Mouse (Mus musculus) neural tube, embryonic 11.5 days (tissue): ENCODE data around the gene Ncln. TPM values are rescaled to one million over a fixed set of nuclear protein-coding genes. Genes with fewer than 3 reads are reported as not detected.

Source experiments
- ATAC-seq: fragments of 200-750 bp; cut with Nextera tagmentation; 2 replicates; pipeline ENCODE4 v1.8.0; 2017; ENCODE audit warnings: moderate number of reproducible peaks, mild to moderate bottlenecking, moderate TSS enrichment, moderate library complexity; ENCODE audit not compliant: insufficient read depth, low FRiP score, low TSS enrichment
- DNase-seq: peaks from one replicate; pipeline ENCODE4 v3.0.0-alpha.2; 2015; ENCODE audit warnings: low spot score
- H3K27ac ChIP-seq: fragments of 300-500 bp; sonication (generic); 2 replicates; pipeline ENCODE4 v1.5.1; 2014; ENCODE audit warnings: low read depth, mild to moderate bottlenecking, low read length
- H3K27me3 ChIP-seq: fragments of 300-500 bp; sonication (generic); 2 replicates; pipeline ENCODE4 v1.6.1; 2014; ENCODE audit warnings: mild to moderate bottlenecking, low read length, mixed read lengths; ENCODE audit not compliant: control insufficient read depth, insufficient read depth
- H3K36me3 ChIP-seq: fragments of 300-500 bp; sonication (generic); 2 replicates; pipeline ENCODE4 v1.6.1; 2014; ENCODE audit warnings: mild to moderate bottlenecking, low read length, moderate library complexity, mixed read lengths; ENCODE audit not compliant: control insufficient read depth, insufficient read depth
- H3K4me1 ChIP-seq: fragments of 300-500 bp; sonication (generic); 2 replicates; pipeline ENCODE4 v1.6.1; 2014; ENCODE audit warnings: low read length, mixed read lengths; ENCODE audit not compliant: control insufficient read depth, insufficient read depth
- H3K4me2 ChIP-seq: fragments of 300-500 bp; sonication (generic); 2 replicates; pipeline ENCODE4 v1.6.1; 2014; ENCODE audit warnings: low read depth, mild to moderate bottlenecking, moderate library complexity
- H3K4me3 ChIP-seq: fragments of 300-500 bp; sonication (generic); 2 replicates; pipeline ENCODE4 v1.5.1; 2014; ENCODE audit warnings: low read depth, low read length
- H3K9ac ChIP-seq: fragments of 300-500 bp; sonication (generic); 2 replicates; pipeline ENCODE4 v1.6.1; 2014; ENCODE audit warnings: mild to moderate bottlenecking, low read length
- H3K9me3 ChIP-seq: fragments of 300-500 bp; sonication (generic); 2 replicates; pipeline ENCODE4 v1.6.1; 2016; ENCODE audit warnings: low read length; ENCODE audit not compliant: control insufficient read depth
- WGBS: fragments of 180-500 bp; shearing (Covaris S2); extraction: QIAGEN DNeasy Blood & Tissue Kit; methylation state at CpG from one replicate; pipeline ENCODE4 v1.1.7; 2014; 5-methylcytosine and 5-hydroxymethylcytosine counted together
- polyA plus RNA-seq: library from polyadenylated mRNA; unstranded; fragments of >200 nt; fragmentation: Nextera tagmentation; extraction: Ambion mirVana; gene quantifications from 2 replicates; pipeline ENCODE4 v1.2.1, GENCODE M21; 2014

The Ncln gene
- polyA plus RNA-seq, 1 experiment from 2014 or later, result 74.2 TPM

GRCm38 (mm10) chr10:81519227-81519977 lies 23.2 kb upstream of the Ncln start:
- no peaks in the 10 kb centered on the region for H3K36me3 ChIP-seq
- no peak overlapping the region for H3K27ac ChIP-seq
- no peaks in the 10 kb centered on the region for H3K4me1 ChIP-seq
- no peak overlapping the region for H3K4me2 ChIP-seq
- no peak overlapping the region for H3K4me3 ChIP-seq
- no peak overlapping the region for H3K9ac ChIP-seq
- DNase-seq, result no peak
- 84% methylated on average over 6 of the region's 6 CpGs for WGBS
- H3K9me3 ChIP-seq, result no peaks in the 10 kb centered on the region
- ATAC-seq, result no peak
- H3K27me3 ChIP-seq, result peaks cover 5% of the 10 kb centered on the region; the same call in 1 of the 2 replicates

GRCm38 (mm10) chr10:81518546-81518945 lies 22.4 kb upstream of the Ncln start:
- Histone ChIP-seq H3K36me3 (no peaks in the 10 kb centered on the region), H3K27me3 (0 out of 2 replicates have a peak, but pooled peaks cover 2% of the 10 kb centered on the region), H3K9me3 (no peaks in the 10 kb centered on the region), H3K4me1 (no peaks in the 10 kb centered on the region), H3K9ac (no peak overlapping the region), H3K27ac (no peak overlapping the region), H3K4me3 (no peak overlapping the region), H3K4me2 (no peak overlapping the region)
- DNase-seq (peak; percentile 71), ATAC-seq (no peak)
- WGBS, result 14% methylated on average over 4 of the region's 4 CpGs

GRCm38 (mm10) chr10:81517227-81517626 lies 21.0 kb upstream of the Ncln start:
- Histone ChIP-seq H3K27ac (no peak overlapping the region), H3K9ac (no peak overlapping the region), H3K4me2 (no peak overlapping the region), H3K4me3 (no peak overlapping the region), H3K4me1 (no peaks in the 10 kb centered on the region), H3K9me3 (no peaks in the 10 kb centered on the region), H3K36me3 (no peaks in the 10 kb centered on the region), H3K27me3 (peaks cover 8% of the 10 kb centered on the region; the same call in 1 of the 2 replicates)
- DNase-seq (no peak), ATAC-seq (no peak)
- 84% methylated on average over 8 of the region's 8 CpGs for WGBS

GRCm38 (mm10) chr10:81513798-81514197 lies 17.6 kb upstream of the Ncln start:
- no peak overlapping the region for H3K9ac ChIP-seq
- no peak overlapping the region for H3K4me3 ChIP-seq
- no peaks in the 10 kb centered on the region for H3K36me3 ChIP-seq
- DNase-seq (no peak), ATAC-seq (no peak)
- H3K27me3 ChIP-seq, result peaks cover 7% of the 10 kb centered on the region; the same call in 1 of the 2 replicates
- H3K27ac ChIP-seq, result no peak overlapping the region
- WGBS, result 85% methylated on average over 5 of the region's 5 CpGs
- H3K9me3 ChIP-seq, result no peaks in the 10 kb centered on the region
- H3K4me1 ChIP-seq, result no peaks in the 10 kb centered on the region
- H3K4me2 ChIP-seq, result no peak overlapping the region

GRCm38 (mm10) chr10:81510246-81510810 lies 14.1 kb upstream of the Ncln start:
- Histone ChIP-seq H3K9ac (no peak overlapping the region), H3K4me1 (no peaks in the 10 kb centered on the region), H3K4me3 (no peak overlapping the region), H3K4me2 (no peak overlapping the region), H3K36me3 (no peaks in the 10 kb centered on the region), H3K27me3 (peaks cover 7% of the 10 kb centered on the region; the same call in 1 of the 2 replicates), H3K9me3 (no peaks in the 10 kb centered on the region), H3K27ac (no peak overlapping the region)
- ATAC-seq, result no peak
- 85% methylated on average over 14 of the region's 14 CpGs for WGBS
- DNase-seq, result no peak

- H3K4me3 ChIP-seq, result no peak overlapping the region
- ATAC-seq, result no peak
- peaks cover 13% of the 10 kb centered on the region; the same call in 1 of the 2 replicates for H3K27me3 ChIP-seq
- WGBS, result 74% methylated on average over 13 of the region's 13 CpGs
- no peaks in the 10 kb centered on the region for H3K4me1 ChIP-seq
- no peak for DNase-seq
- H3K36me3 ChIP-seq, result no peaks in the 10 kb centered on the region
- H3K9ac ChIP-seq, result no peak overlapping the region
- no peak overlapping the region for H3K4me2 ChIP-seq
- H3K9me3 ChIP-seq, result no peaks in the 10 kb centered on the region
- no peak overlapping the region for H3K27ac ChIP-seq
Measured at GRCm38 (mm10) chr10:81507691-81508489, 11.7 kb upstream of the Ncln start.

GRCm38 (mm10) chr10:81507095-81507494 lies 10.9 kb upstream of the Ncln start:
- H3K4me2 ChIP-seq, result no peak overlapping the region
- WGBS, result 36% methylated on average over 6 of the region's 6 CpGs
- H3K9ac ChIP-seq, result no peak overlapping the region
- H3K9me3 ChIP-seq, result no peaks in the 10 kb centered on the region
- ATAC-seq (no peak), DNase-seq (no peak)
- H3K36me3 ChIP-seq, result no peaks in the 10 kb centered on the region
- H3K4me3 ChIP-seq, result no peak overlapping the region
- H3K4me1 ChIP-seq, result no peaks in the 10 kb centered on the region
- peaks cover 6% of the 10 kb centered on the region; the same call in 1 of the 2 replicates for H3K27me3 ChIP-seq
- no peak overlapping the region for H3K27ac ChIP-seq

GRCm38 (mm10) chr10:81505016-81505664 lies 8.9 kb upstream of the Ncln start:
- H3K9ac ChIP-seq, result no peak overlapping the region
- 85% methylated on average over 15 of the region's 15 CpGs for WGBS
- DNase-seq, result no peak
- no peak overlapping the region for H3K4me2 ChIP-seq
- H3K27ac ChIP-seq, result no peak overlapping the region
- H3K4me1 ChIP-seq, result no peaks in the 10 kb centered on the region
- H3K9me3 ChIP-seq, result no peaks in the 10 kb centered on the region
- no peak for ATAC-seq
- H3K27me3 ChIP-seq, result peaks cover 6% of the 10 kb centered on the region; the same call in 1 of the 2 replicates
- H3K4me3 ChIP-seq, result no peak overlapping the region
- no peaks in the 10 kb centered on the region for H3K36me3 ChIP-seq
